Mouse (Mus musculus): ENCODE data around the gene Ahsa2.
A peak's percentile ranks its signal among the peaks of the same experiment; 100 is the strongest.
"Not testable (repeated sequence)": the region's sequence is repeated elsewhere in the genome, so short reads cannot be mapped to it uniquely, and the experiment has no call there.

Gene Ahsa2

DNA sequence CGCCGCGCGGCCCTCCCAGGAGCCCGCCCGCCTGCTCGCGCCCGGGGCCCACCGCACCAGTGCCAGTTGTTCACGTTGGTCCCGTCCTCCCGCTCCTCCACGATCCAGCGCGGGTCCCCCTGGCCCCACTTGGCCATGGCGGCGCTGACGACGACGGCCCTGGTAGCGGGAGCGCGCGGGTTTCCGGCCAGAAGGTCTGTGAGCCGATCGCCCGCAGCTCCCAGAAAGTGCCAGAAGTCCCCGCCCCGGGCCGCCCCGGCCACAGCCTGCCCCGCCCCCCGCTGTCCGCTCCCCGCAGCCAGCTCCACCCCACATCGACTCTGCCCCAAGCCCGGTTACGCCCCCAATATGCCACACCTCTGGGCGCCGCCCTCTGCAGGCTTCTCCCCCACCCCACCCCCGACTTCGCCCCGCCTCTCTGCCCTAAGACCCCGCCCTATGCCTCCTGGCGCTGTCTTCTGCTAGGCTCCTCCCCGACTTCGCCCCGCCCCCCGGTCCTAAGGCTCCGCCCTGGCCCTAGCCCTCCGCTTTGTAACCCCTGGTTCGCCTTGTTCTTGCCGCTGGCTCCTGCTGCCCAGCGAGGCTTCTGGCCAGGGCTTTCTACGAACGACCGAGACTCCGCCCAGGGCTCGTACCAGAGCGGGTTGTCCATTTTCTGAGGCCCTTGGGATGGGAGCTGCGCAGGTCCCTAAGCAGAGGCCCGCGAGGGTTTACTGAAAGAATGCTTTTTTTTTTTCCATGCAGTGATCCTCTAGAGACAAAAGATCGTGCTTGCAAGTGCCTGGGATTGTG, at the start of gene Ahsa2:
Ahsa2 (minus strand) TSS at position 313 of the 792 bp plus-strand sequence.
- DNase-seq (ENCODE audit: low spot score) = peak; percentile 87

DNA sequence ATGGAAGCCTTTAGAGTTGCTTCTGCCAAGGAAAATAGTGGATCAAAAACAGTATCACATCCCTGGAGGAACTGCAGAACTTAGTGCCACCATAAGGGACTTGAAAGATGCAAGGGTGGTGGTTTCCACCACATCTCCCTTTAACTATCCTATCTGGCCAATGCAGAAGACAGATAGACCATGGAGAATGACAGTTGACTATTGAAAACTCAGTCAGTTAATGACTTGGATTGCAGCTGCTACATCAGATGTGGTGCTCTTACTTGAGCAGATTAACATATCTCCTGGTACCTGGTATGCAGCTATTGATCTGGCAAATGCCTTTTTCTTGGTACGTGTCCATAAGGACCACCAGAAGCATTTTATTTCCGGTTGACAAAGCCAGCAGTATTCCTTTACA, 39.6 kb upstream of the Ahsa2 start:
- no peak for DNase-seq (ENCODE audit: low spot score)

DNA sequence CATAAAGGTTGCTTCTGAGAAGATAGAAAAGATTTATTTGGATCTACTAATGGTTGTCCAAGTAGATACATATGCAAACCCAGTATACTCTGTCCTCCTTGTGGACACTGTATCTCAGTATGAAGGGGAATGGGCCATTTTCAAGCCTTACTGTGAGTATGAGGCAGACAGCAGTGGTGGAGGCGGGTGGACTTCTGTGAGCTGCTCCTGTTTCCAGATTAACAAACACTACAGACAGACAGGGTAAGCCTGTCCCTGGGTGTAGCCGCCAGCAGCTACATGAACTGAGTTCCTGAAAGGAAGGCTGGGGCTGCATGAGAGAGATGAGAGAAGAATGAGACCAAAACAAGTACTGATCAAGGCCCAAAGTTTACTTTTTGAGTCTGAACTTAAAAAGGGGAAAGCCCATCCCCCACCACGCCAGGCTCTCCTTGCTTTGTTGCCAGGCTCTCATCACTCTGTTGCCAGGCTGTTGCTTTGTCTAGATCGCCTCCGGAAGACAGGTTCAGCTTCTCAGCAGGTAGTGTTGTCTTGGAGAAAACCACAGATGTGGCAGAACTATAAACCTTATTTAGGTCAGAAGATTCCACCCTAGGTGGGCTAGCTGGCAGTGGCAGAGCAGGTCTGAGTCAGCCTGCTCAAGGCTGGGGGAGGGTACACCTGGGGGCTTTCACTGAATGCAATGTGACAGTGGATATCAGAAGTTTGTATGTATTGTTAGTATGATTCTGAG, 22.8 kb upstream of the Ahsa2 start, which contains the start of gene 1700093K21Rik:
1700093K21Rik (minus strand) TSS at position 683 of the 733 bp plus-strand sequence.
- DNase-seq (ENCODE audit: low spot score) = no peak

DNA sequence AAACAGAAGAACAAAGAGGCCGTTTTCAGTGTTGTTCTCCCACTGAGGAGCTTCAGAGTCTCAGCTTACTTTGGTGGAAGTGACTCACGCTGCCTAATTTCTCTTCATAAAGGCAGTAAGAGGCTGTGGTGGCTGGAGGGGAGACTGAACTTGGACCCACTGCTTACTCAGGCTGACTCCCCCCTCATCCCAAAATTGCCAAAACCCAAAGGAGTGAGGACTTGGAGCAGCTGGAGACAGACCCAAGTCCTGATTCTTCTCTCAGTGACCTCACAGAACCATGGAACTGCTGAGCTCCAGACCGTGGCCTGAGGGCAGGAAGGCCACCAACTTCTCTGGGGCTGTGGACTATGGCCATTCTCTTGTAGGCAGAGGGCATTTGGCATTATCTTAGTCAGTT, 21.2 kb upstream of the Ahsa2 start:
- DNase-seq (ENCODE audit: low spot score) = no peak

DNA sequence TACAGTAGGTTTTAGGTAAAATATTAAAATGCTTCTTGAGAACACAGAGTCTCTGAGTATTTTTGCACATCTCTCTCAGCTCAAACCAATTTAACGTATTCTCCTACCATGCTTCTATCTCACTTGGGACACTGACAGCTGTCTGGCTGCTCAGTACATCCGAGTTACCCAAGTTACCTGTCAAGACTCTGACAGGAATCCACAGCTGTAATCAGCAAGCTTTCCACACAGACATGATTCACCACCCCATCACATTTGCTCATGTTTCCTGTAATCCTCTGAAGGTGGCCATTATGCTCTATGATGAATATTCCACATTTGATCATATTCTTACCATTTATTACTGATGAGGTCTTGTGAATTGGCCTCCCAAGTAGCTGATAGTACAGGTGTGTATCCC, 17.5 kb upstream of the Ahsa2 start:
- DNase-seq (ENCODE audit: low spot score) = no peak

DNA sequence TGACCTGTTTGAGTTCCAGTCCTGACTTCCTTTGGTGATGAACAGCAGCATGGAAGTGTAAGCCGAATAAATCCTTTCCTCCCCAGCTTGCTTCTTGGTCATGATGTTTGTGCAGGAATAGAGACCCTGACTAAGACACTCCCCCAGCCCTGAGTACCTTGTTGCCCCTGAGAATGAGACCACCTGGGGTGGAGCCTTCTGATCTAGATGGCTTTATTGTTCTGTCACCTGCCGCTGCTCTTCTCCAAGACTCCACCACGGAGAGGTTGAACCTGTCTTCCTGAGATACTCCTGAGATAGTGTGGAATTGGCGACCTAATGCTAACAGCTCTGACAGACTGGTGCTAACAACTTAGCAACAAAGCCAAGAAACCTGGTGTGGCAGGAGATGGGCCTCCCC, 17.0 kb upstream of the Ahsa2 start:
- not testable (repeated sequence) for DNase-seq (ENCODE audit: low spot score)

DNA sequence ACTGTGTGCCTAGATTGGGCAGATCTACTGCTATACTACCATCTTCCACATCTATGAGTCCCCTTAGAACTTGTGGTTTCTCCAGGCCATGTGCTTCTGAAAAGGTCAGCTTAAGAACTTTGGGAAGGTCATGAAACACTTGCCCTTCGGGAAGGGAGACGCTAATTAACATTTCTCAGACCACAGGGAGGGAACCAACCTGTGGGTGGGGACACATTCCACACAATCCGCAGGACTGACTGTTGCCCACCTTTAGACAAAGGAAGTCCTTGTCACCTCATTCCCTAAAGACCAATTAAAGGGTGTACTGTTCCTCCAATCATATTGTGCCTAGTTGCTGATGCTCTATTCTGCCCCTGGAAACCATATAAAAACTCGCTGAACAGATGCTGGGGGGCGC, 7.0 kb upstream of the Ahsa2 start:
- DNase-seq (ENCODE audit: low spot score) = not testable (repeated sequence)

DNA sequence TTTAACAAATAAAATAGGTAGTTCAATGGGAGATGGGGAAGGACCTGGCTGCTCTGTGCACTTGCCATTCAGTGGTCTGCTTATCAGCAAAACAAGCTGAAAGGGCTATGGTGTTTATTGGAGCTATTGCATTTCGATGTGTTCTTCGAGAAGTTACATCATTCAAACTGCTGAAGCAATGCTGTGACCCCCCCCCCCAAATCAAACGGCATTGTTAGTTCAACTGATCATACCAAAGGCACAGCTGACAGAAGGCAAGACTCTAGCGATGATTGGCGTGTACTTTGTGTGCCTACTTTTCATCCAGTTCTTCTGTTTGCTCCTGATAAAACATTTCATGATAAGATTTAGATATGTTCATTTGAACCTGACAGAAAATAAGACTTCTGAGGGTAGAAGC, 779 bp upstream of the Ahsa2 start:
- no peak for DNase-seq (ENCODE audit: low spot score)

DNA sequence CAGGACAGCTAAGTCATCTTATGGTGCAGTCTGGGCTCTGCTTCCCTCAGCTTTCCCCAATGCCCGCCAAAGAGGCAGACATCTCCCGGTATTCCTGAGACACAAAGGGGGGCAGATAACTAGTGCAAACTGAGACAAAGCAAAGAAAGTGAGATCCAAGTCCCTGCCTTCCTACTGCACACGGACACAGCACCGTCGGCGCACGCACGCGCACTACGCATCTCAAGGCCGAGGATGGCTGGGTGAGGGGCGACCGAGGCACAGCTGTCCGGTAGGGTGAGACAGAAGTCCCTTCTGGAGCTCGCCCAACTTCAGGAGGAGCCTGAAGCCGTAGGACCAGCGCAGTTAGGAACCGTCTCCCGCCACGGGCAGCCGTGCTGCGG, 504 bp downstream of the Ahsa2 start:
- peak; percentile 34 for DNase-seq (ENCODE audit: low spot score)

DNA sequence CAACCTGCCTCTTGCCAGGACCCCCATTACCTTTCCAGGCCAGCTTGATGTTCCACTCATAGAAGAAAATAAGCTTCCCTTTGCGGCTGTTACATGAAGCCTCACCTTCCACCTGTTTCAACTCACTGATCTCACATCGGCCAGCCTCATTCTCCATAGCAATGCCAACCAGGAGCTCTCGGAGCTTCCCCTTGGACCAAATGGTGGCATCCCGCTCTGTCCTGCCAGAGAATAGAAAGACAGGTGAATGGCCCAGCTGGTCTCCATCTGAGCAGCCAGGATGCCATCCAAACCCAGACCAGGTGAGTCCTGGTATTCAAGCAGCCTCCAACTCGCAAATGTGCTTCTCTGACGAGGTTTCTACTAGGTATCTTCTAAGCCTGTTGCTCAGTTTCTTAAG, 1.2 kb downstream of the Ahsa2 start:
- DNase-seq (ENCODE audit: low spot score) = no peak

DNA sequence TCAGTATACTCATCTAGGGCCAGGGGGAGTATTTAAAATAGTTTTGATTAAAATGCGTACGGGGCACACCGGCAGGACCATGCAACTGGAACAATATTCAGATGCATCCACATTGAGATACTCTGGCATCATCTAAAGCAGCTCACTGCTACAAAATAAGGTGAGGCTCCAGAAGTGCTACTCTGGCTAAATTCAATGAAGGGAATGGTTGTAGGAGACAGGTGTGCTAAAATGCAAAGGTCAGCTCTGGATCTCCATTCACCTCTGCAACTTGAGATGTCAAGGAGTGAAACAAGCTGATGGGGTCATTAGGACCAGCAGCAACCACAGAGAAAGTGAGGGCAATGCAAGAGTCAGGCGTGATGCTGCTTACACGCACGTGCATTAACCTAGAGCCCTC, 2.6 kb downstream of the Ahsa2 start:
- no peak for DNase-seq (ENCODE audit: low spot score)

DNA sequence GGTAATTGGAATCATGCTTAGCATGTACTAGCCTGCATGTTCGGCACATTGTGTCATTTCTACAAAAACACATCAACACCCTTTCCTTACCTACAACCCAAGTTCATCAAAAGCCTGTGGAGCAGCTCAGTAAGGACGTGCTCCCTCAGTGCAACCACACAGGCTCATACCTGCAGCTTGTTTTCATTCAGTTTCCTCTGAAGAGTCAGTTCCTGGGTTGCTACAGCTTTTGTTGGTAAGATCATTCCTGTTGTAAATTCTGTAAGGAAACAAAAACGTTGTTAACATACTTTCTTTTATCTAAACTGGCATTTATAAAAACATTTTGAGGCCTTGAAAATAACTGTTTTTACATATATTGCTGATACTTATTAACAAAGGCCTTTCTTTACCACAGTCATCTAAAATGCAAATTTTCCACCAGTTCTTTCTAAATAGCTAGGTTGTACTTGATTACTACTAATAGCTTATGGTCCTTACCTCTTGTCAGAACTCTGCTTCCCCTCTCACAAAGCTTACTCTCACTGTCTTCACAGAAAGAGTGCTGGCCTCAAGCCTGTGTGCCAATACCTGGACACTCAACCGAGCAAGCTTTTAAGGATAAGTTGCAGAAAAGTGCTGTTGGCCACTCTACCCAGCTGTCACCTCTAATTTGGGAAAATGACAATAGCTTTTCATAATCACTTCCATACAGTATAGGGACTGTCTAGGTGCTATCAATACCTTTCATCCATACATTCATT, 5.6 kb downstream of the Ahsa2 start:
- DNase-seq (ENCODE audit: low spot score) = no peak

DNA sequence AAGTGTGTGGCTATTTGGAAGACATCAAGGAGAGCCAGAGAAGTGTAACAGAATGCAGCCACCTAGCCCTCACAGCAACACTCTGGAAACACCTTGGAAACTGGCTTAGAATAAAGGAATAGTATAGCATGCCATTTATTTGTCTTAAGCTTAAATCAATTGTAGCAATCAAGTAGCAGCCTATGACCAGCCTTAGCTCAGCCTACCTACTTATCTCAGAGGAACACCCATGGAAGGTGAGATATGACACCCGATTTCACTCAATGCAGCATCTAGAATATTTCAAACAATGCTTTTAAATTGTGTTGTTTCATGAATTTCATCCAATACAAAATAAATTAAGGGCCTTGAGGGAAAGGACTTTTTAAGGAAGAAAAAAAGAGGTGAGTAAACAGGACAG, 7.9 kb downstream of the Ahsa2 start:
- no peak for DNase-seq (ENCODE audit: low spot score)

DNA sequence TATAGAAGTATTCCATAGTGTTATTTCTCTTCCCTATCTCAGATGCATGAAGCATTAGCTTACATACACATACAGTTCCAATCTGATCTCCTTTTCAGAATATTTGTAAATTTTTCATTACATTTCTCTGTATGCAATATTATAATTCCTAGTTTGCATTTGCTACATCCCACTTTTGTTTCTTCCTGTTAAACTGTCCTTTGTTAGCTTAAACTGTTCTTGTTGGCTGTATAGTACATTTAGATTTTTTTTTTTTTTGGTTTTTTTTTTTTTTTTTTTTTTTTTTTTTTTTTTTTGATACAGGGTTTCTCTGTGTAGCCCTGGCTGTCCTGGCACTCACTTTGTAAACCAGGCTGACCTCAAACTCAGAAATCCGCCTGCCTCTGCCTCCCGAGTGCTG, 32.0 kb downstream of the Ahsa2 start:
- DNase-seq (ENCODE audit: low spot score) = not testable (repeated sequence)
